Mouse (Mus musculus): Measurements from ENCODE around the gene Hacd4. TPM values are rescaled to one million over a fixed set of nuclear protein-coding genes. Genes with fewer than 3 reads are reported as not detected.

The Hacd4 gene
- total RNA-seq (2023): 80.3 and 87.0 TPM in 2 replicates

DNA sequence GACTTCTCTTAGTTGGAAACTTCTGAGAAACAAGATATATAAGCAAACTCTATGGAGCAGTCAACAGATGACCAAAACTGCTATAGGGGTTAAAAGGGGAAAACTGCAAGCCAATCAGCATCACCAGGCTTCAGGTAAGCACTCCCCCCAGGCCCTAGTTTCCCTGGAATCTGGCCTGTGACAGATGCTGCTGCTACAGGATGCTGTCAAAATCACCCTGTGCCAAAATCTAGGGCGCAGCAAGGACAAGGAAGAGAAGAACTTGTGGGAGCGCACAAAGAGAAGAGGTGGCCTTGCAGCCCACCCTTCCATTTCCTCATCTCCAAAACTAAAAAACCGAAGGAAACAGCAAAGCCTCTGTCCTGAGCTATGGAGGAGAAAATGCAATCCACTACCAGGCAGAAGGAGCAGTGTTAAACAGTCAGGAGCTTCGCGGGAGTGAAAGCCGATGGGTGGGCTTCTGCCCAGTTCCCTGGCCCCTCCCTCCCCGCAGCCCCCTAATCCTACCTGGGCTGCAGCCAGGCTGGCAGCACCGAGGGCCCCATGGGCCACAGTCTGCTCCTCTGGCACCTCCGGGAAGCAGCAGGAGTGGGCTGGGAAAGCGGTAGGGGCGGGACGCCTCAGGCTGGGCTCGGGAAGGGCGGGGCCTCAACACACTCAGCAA, at the start of gene Hacd4:
Gene Hacd4 (minus strand): TSS at position 603 of the 664 bp plus-strand sequence.

Other genes with a start within 250 kb of the Hacd4 start
- gene Ifnb1, start 83.8 kb upstream of the Hacd4 start, total RNA-seq (2023): not detected in 2 replicates
- not detected in 2 replicates for gene Ifna15, start 119.3 kb upstream of the Hacd4 start, total RNA-seq (2023)
- not detected in 2 replicates for gene Ifna14, start 132.9 kb upstream of the Hacd4 start, total RNA-seq (2023)
- not detected in 2 replicates for gene Ifna9, start 153.5 kb upstream of the Hacd4 start, total RNA-seq (2023)
- gene Ifna12, start 164.4 kb upstream of the Hacd4 start, total RNA-seq (2023): not detected in 2 replicates
- gene C87499, start 195.5 kb upstream of the Hacd4 start, total RNA-seq (2023): not detected in 2 replicates
- gene Ifna13, start 205.5 kb upstream of the Hacd4 start, total RNA-seq (2023): not detected in 2 replicates
- not detected in 2 replicates for gene Ifna16, start 238.0 kb upstream of the Hacd4 start, total RNA-seq (2023)
- not detected in 2 replicates for gene Ifna2, start 245.0 kb upstream of the Hacd4 start, total RNA-seq (2023)